Mouse (Mus musculus) hindlimb bud, embryonic 11.5 days (tissue): Measurements from ENCODE around the gene Ccl4.

Experiments used
- DNase-seq: peaks from one replicate; pipeline ENCODE4 v3.0.0-alpha.2; 2012; ENCODE audit warnings: low read depth, low spot score; ENCODE audit errors: extremely low spot score

Ccl4 gene

GRCm38 (mm10) chr11:83662204-83662603 is at the start of gene Ccl4:
Ccl4 (plus strand) TSS chr11:83662584.
- no peak for DNase-seq

- no peak for DNase-seq
Observed at GRCm38 (mm10) chr11:83616586-83616985, 45.8 kb upstream of the Ccl4 start.

GRCm38 (mm10) chr11:83618238-83618637 is 44.1 kb upstream of the Ccl4 start:
- DNase-seq: no peak

- no peak for DNase-seq
Observed at GRCm38 (mm10) chr11:83619037-83619436, 43.3 kb upstream of the Ccl4 start.

- no peak for DNase-seq
Observed at GRCm38 (mm10) chr11:83623586-83623985, 38.8 kb upstream of the Ccl4 start.

- DNase-seq: no peak
Observed at GRCm38 (mm10) chr11:83628808-83629207, 33.6 kb upstream of the Ccl4 start.

GRCm38 (mm10) chr11:83630630-83631029 is 31.8 kb upstream of the Ccl4 start:
- no peak for DNase-seq

- no peak for DNase-seq
Observed at GRCm38 (mm10) chr11:83631065-83631464, 31.3 kb upstream of the Ccl4 start.

GRCm38 (mm10) chr11:83632744-83633143 is 29.6 kb upstream of the Ccl4 start:
- DNase-seq: no peak

GRCm38 (mm10) chr11:83634425-83634824 is 28.0 kb upstream of the Ccl4 start:
- no peak for DNase-seq

GRCm38 (mm10) chr11:83634898-83635297 is 27.5 kb upstream of the Ccl4 start:
- DNase-seq: no peak

- DNase-seq: no peak
Observed at GRCm38 (mm10) chr11:83636742-83637235, 25.6 kb upstream of the Ccl4 start.

- DNase-seq: no peak
Observed at GRCm38 (mm10) chr11:83638934-83639333, 23.4 kb upstream of the Ccl4 start.

GRCm38 (mm10) chr11:83639533-83639932 is 22.9 kb upstream of the Ccl4 start:
- DNase-seq: no peak

GRCm38 (mm10) chr11:83640141-83640540 is 22.2 kb upstream of the Ccl4 start:
- DNase-seq: no peak

- no peak for DNase-seq
Observed at GRCm38 (mm10) chr11:83641216-83641615, 21.2 kb upstream of the Ccl4 start.

- DNase-seq: no peak
Observed at GRCm38 (mm10) chr11:83645521-83645920, 16.9 kb upstream of the Ccl4 start, which contains the start of gene Rpl9-ps1. Rpl9-ps1 (minus strand) TSS chr11:83645621.

GRCm38 (mm10) chr11:83646356-83647149 is 15.8 kb upstream of the Ccl4 start:
- DNase-seq: no peak

- no peak for DNase-seq
Observed at GRCm38 (mm10) chr11:83649305-83649841, 13.0 kb upstream of the Ccl4 start, which contains the start of gene Ccl3. Ccl3 (minus strand) TSS chr11:83649355.

- no peak for DNase-seq
Observed at GRCm38 (mm10) chr11:83654606-83655005, 7.8 kb upstream of the Ccl4 start.

- DNase-seq: no peak
Observed at GRCm38 (mm10) chr11:83657508-83657907, 4.9 kb upstream of the Ccl4 start.

GRCm38 (mm10) chr11:83658797-83659196 is 3.6 kb upstream of the Ccl4 start:
- DNase-seq: no peak
